9 mouse cellular contexts compared by ENCODE assay signal in genomic region chr5:32230372-32230771, GRCm38 (mm10). TPM values are rescaled to one million over a fixed set of nuclear protein-coding genes. Genes with fewer than 3 reads are reported as not detected.
DNase-seq lines count a peak whose midpoint lies in the region; ATAC-seq and TF ChIP-seq lines count a peak whose summit lies in the region.
"Had no signal": no experiment of that assay in that cellular context is flagged by ENCODE, and none has a peak within 500 bp of the region (broad histone marks: within the 10 kb centered on the region; RNA-seq: fewer than 3 reads in every experiment).

No protein-coding gene starts in this region.

- H3K27me3 ChIP-seq in liver, postnatal 0 days (ENCODE audit: insufficient read depth, low read length), result no peaks in the 10 kb centered on the region
- H3K27me3 ChIP-seq: heart, embryonic 15.5 days had no signal

- H3K4me1 ChIP-seq in liver, postnatal 0 days (ENCODE audit: insufficient read depth), result no peaks in the 10 kb centered on the region
- H3K4me1 ChIP-seq: heart, embryonic 15.5 days had no signal

- peak; percentile 14 for DNase-seq in adrenal gland, adult 2 months
- DNase-seq in adrenal gland, adult 8-10 months, result no peak
- DNase-seq in left cerebral cortex, adult 2 months (ENCODE audit: extremely low spot score in 1 of 2, low spot score in 2 of 2), result no peak
- DNase-seq in left cerebral cortex, adult 9 months (ENCODE audit: low spot score in 2 of 2), result no peak
- DNase-seq in ZHBTc4 (ENCODE audit: low read depth, low spot score), result peak; percentile 77
- peak; percentile 56 for DNase-seq in liver, postnatal 0 days
- DNase-seq in gastrocnemius, adult 18-20 months (ENCODE audit: low spot score), result no peak

- H3K9me3 ChIP-seq in liver, postnatal 0 days (ENCODE audit: low read length), result no peaks in the 10 kb centered on the region
- H3K9me3 ChIP-seq: heart, embryonic 15.5 days had no signal

- ATAC-seq in liver, postnatal 0 days, result no peak
- no peak for ATAC-seq in megakaryocyte-erythroid progenitor cell, adult 5-6 weeks (replicated peaks; ENCODE audit: low FRiP score, low TSS enrichment, poor library complexity, severe bottlenecking)

- H3K36me3 ChIP-seq in liver, postnatal 0 days (replicated peaks; ENCODE audit: insufficient read depth, low read length), result no peaks in the 10 kb centered on the region
- H3K36me3 ChIP-seq: heart, embryonic 15.5 days had no signal

- intact Hi-C loops in left cerebral cortex, adult 2 months (cut with DNase I), result no loop called here

- WGBS in liver, postnatal 0 days (ENCODE audit: insufficient replicate concordance), result 42% methylated on average over 4 of the region's 4 CpGs

- no peak overlapping the region for H3K9ac ChIP-seq in liver, postnatal 0 days (replicated peaks)
- H3K9ac ChIP-seq: heart, embryonic 15.5 days had no signal

- H3K4me3 ChIP-seq in left cerebral cortex, adult 2 months, result no peak overlapping the region
- H3K4me3 ChIP-seq in liver, postnatal 0 days (ENCODE audit: low read depth, low read length), result no peak overlapping the region
- H3K4me3 ChIP-seq: heart, embryonic 15.5 days had no signal

- no peak overlapping the region for H3K27ac ChIP-seq in left cerebral cortex, adult 2 months
- no peak overlapping the region for H3K27ac ChIP-seq in liver, postnatal 0 days (ENCODE audit: low read depth)
- H3K27ac ChIP-seq: heart, embryonic 15.5 days had no signal

- no peak for TF ChIP-seq EP300 in liver, postnatal 0 days (IDR thresholded peaks at IDR 0.05; ENCODE audit: low read depth)

- peak; percentile 43 for TF ChIP-seq CTCF in left cerebral cortex, adult 2 months (IDR thresholded peaks at IDR 0.05)
- peak; percentile 74 for TF ChIP-seq CTCF in liver, postnatal 0 days (IDR thresholded peaks at IDR 0.05; ENCODE audit: low read depth)

- no peak overlapping the region for H3K4me2 ChIP-seq in liver, postnatal 0 days (ENCODE audit: low read depth, low read length)
- H3K4me2 ChIP-seq: heart, embryonic 15.5 days had no signal

RNA-seq across cellular contexts. Expression of gene Plb1, which starts 2.1 kb away (rescaled TPM):
- not detected for total RNA-seq in adrenal gland, adult 2 months (2021)
- polyA plus RNA-seq in adrenal gland, adult 2 months (2012; rRNA removed), result 0.02 and 0.17 TPM in 2 replicates
- total RNA-seq in adrenal gland, adult 8-10 months (2022), result under 1 TPM in 2 of 4 experiments, not detected in 2; 0.12 to 0.28 TPM
- 1 to 10 TPM in 1 of 2 experiments, under 1 TPM in 1; 0.91 to 1.8 TPM for total RNA-seq in left cerebral cortex, adult 2 months (2021)
- polyA plus RNA-seq in liver, postnatal 0 days (2015; fragmentation: Nextera tagmentation; extraction: Ambion mirVana), result 0.18 TPM in 1 of 2 replicates, not detected in the other
- total RNA-seq in megakaryocyte-erythroid progenitor cell, adult 5-6 weeks (2014; fragmentation: Nextera tagmentation), result not detected in 2 replicates
- total RNA-seq in megakaryocyte-erythroid progenitor cell, adult 5-6 weeks (2017), result not detected in 2 replicates
- 1 to 10 TPM; 1.6 to 2.0 TPM for total RNA-seq in gastrocnemius, adult 18-20 months (2021)

Comparison
In these comparisons a context has a peak if more than half of its experiments do, and no peak if none do; other contexts are left out.
1. DNase-seq: peak in adrenal gland, adult 2 months (single experiment), ZHBTc4 (single experiment) and liver, postnatal 0 days (single experiment); none in adrenal gland, adult 8-10 months (single experiment), left cerebral cortex, adult 2 months (0 of 2), left cerebral cortex, adult 9 months (0 of 2) and gastrocnemius, adult 18-20 months (single experiment).